Mouse (Mus musculus) spleen, postnatal 14 days (tissue): ENCODE measurements around the gene Csf2rb2.
"Not testable (repeated sequence)": the region's sequence is repeated elsewhere in the genome, so short reads cannot be mapped to it uniquely, and the experiment has no call there.

Experiments used
- DNase-seq, 2 experiments: peaks; one replicate each; pipeline ENCODE4 v3.0.0; 2021 to 2022; ENCODE audit warnings: low spot score in 2 of 2

The Csf2rb2 gene

DNA sequence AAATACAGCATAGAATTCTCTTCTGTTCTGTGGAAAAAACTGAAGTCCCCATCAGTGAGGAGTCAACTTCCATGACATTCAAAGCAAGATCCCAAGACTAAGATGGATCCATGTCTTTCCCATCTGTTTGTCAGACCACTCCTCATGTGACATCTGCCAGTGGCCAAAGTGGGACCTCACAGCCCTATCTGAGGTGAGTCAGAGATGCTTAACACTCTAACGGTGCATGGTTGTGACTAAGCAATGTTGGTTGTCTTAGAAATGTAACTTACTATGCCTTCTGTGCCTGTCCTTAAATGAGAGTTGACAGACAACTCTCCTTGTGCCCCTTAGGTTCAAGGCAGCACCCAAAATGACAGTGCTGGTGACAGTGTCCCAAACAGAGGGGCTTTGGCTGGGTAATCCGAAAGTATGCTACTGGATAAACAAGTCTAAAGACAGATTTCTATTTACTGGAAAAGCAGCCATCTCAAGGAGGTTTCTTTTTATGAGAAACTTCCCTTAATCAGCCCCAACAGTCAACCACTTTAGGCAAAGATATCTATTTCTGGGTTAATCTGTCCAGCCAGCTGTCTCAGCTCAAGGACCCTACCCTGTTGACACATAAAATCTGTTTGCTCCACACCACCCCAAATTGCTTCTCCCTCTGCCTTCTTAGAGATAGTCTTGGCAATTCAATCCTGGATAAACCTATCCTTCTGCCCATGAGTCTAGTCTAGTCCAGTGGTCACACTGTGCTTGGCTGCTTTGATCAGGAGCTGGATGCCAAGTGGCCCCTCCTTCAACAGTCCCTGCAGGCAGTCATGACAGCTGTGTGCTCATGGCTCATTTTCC, 13.0 kb upstream of the Csf2rb2 start:
- not testable (repeated sequence) for DNase-seq

DNA sequence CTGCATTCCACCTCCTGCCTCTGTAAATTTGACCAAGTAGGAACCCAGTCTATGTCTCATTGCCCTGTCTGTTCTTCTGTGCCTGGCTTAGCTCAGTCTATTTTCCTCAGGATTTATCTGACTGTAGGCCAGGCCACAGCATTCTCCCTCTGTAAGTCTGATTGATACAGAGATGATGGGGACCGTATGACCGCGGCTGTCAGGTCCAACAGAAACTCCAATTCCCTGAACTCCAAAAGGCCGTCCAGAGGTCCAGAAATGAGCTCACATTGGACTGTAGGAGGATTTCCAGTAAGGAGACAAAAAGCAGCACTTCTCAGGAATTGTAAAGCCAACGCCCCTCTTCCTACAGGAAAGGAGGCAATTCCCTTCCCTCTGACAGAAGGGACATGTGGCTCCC, 8.1 kb upstream of the Csf2rb2 start:
- DNase-seq, result not testable (repeated sequence)

DNA sequence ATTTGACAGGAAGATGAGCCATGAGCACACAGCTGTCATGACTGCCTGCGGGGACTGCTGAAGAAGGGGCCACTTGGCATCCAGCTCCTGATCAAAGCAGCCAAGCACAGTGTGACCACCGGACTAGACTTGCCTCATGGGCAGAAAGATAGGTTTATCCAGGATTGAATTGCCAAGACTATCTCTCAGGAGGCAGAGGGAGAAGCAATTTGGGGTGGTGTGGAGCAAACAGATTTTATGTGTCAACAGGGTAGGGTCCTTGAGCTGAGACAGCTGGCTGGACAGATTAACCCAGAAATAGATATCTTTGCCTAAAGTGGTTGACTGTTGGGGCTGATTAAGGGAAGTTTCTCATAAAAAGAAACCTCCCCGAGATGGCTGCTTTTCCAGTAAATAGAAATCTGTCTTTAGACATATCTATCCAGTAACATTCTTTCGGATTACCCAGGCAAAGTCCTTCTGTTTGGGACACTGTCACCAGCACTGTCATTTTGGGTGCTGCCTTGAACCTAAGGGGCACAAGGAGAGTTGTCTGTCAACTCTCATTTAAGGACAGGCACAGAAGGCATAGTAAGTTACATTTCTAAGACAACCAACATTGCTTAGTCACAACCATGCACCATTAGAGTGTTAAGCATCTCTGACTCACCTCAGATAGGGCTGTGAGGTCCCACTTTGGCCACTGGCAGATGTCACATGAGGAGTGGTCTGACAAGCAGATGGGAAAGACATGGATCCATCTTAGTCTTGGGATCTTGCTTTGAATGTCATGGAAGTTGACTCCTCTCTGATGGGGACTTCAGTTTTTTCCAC, 7.1 kb upstream of the Csf2rb2 start:
- DNase-seq, result not testable (repeated sequence)

DNA sequence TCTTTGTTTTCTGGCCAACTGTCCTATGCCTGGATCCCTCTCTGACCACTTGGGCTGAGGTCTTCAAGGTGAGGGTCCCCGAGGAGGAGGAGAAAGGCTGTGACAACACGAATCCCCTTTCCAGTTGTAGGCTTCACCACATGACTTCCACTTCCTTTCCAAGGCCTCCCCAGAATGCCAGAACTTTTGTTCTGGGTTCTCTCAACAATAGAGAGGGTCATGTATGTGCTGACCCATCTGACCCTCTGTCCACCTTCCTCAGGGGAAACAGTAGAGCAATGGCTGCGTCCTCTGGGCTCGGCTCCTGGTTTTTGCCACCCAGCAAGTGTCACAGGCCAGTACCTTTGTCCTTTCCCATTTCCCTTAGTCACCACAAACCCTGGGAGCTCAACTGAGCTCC, 5.5 kb upstream of the Csf2rb2 start:
- DNase-seq, result no peak

DNA sequence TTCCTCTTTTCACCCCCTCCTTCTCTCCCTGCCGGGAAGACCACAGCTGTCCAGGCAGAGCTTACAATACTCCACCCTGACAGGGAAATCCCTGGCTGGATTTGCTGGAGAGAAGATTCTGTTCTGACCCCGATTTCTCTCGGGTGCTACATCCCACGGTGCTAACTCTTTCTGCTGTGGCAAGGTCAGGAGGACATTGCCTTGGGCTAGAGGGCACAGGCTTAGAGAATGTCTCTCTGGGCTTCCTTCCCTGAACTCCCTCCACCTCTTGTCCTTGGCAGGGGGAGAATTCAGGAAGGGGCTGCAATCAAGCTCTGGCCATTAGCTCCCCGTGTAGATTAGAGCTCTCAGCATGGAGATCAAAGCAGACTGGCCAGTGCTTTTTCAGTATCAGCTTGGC, 4.3 kb upstream of the Csf2rb2 start:
- DNase-seq, result no peak

DNA sequence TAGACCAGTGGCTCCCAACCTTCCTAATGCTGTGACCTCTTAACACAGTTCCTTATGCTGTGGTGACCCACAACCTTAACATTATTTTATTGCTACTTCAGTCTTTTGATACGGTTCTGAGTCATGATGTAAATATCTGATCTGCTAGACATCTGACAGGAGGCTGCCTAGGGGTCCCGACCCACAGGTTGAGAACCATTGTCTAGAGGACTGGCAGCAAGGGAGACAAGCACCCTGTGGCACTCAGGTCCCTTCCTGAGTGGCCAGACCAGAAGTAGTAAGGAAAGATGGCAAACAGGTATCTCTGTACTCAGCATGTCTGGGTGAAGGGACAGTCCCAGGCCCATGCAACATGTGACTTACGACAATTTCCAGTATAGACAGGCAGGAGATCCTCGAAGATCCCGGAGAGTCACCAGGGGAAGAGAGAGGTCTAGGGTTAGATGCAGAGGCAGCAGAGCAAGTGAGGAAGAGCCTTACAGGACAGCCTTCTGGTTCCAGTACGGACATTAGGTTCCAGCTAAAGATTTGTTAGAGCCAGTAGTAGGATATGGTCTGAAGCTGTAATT, 1.8 kb downstream of the Csf2rb2 start:
- no peak for DNase-seq

DNA sequence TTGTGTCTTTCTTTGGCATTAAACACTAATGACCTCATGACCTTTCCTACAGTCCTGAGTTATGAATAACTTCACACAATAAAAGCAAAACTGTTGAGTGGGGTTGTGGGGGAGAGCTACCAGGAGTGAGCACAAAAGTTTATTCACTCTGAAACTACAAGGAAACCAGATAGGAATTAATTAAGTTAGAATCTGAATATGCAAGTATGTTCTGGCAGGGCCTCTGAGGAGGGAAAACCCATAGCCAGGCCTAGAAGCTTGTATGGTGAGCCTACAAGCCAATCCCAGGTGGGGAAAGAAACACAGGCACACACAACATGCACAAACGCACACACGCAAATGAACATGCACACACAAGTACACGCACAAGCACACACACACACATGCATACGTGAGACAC, 2.8 kb downstream of the Csf2rb2 start:
- DNase-seq, result no peak

DNA sequence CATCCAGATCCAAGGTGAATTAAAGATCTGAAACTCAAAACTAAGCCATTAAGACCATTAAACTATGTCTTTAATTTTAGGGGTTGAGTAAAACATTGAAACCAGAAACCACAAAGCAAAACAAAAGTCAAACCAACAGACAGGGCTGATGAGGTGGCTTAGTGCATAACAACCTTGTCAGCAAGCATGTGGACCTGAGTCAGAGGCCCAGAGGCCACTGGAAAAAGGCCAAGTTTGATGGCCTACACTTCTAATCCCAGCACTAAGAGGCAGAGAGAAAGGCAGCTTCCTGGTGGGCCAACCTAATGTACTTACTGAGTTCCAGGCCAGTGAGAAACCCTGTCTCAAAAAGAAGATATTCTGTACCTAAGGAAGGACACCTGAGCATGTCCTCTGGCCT, 4.7 kb downstream of the Csf2rb2 start:
- no peak for DNase-seq

DNA sequence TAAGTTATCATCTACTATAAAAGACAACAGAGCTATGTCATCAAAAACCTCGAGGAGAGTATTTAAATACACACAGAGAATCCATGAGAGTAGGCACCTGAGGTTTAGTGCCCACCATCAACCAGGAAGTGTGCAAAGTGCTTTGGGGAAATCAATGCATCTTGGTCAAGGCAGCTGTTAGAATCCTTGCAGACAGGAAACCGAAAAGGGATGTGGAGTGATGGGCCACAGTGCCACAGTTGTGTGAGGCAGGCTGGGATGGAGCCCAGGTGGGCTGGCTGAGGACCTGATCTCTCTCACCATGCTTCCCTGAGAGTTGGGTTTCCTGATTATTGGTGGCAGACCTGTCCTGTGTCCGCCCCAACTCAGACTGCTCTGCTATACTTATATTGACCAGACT, 5.9 kb downstream of the Csf2rb2 start:
- no peak for DNase-seq

DNA sequence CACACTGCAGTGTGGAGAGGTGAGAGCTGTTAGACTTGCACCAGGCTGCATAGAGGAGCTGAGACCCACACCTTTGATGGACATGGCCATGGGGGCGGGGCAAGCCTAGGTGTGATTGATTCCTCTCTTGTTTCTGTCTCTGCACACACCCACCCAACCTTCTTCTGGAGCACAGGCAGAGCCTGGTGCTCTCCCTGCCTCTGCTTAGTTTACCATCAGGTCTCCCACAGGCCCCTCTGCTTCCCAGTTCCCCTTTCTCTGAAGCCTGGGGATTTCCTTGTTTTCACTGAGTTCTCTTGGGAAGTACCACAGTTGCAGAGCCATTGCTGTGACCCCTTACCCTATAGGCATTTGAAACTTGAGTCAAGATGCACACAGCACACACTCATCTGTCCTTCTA, 7.0 kb downstream of the Csf2rb2 start:
- DNase-seq, result no peak

DNA sequence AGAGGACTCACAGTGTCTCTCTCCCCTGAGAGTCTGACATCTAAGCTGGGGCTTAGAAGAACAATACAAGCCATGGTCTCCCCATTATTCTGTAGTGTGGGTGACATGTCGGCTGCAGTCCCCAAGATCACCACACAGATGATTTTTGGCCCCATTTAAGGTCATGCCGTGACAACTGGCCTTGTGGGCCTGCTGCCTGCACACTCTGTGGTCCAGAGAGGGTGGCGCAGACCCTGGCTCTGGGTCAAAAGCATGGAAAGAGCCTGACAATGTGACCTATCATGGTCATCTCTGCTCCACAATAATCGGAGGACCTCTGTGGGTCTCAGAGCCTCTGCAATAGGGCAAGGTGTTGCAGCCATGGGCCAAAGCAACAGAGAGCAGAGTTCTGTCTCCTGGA, 11.8 kb downstream of the Csf2rb2 start:
- no peak for DNase-seq

DNA sequence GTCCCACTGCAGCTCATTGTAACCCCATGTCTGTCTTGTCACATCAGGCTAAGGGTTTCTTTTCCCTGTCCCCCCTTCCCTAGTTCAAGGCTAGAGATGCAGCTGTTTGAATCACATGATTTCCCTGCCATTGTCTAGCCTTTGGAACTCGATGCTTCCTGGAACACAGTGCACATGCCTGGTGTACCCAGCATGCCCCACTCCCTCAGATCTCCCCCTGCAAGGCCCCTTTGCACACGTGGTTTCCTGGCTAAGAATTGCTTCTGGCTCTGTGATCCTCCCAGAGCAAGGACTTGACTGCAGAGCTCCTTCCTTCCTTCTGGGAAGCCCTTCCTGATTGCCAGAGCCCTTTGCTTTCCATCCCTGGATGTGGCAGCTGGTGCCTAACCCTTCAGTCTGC, 12.3 kb downstream of the Csf2rb2 start:
- DNase-seq, result not testable (repeated sequence)

DNA sequence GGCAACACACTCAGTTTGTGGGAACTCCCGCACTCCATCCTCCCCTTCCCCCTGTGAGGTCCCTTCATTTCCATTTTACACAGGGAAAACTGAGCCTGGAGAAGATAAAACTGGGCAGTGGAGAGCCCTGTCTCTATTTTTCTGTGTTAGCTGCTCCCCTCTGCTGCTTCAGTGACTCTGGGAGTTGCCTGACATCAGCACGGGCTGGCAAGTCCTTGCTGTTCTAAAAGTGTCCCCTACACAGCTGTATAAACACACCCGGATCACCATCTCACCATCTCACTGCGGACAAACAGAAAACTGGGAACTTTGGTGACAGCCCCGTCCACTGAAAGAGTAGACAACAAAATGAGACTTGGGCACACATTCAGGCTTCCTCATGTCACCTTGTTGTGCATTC, 15.7 kb downstream of the Csf2rb2 start:
- DNase-seq, result not testable (repeated sequence)

DNA sequence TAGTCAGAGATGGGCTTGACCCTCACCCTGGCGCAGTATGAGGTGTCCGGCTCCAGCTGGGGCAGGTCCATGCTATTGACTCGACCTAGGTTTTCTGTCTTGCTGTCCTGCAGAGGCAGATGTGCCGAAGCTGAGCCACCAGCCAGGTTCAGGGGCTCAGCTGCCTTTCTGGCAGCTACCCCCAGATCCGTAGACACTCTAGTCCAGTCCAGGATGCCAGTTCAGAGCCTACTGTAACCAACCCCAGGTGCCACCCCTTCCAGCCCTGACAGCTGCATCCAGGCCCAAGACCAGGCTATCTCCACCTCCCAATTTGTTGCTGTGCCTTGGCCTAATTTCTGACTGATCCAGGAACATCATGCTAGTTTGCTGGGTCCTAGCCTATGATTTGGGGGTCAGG, 17.6 kb downstream of the Csf2rb2 start:
- DNase-seq, result no peak

DNA sequence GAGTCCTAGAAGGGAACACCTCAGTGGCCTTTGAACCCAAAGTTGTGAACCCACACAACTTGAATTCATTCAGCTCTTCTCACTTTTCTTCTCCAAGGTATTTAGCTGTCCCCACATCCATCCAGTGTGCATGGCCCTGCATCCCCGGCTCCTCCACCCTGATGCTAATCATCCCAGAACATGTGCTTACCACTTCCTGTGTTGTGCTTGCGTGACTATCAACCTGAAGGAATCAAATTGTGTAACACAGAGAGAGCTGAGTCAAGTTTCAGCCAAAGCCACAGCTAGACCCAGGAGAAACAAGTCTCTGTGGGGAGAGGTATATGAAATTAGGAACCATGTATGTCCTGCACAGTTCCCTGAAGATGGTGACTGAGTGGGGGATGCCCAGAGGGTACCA, 27.2 kb downstream of the Csf2rb2 start:
- DNase-seq, result no peak

DNA sequence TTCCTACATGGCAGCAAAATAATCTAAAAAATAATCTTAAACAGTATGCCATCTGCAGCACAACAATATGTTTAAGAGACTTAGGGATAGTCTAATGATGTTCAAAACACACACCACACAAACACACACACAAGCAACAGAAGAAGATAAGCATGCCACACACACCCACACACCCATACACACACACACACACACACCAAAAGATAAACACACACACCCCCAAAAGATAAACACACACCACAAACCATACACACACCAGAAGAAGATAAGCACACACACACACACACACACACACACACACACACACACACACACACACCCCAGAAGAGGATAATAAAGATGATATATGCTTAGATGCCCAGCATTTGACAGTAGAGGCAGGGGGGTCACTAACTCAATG, 34.3 kb downstream of the Csf2rb2 start:
- no peak for DNase-seq

DNA sequence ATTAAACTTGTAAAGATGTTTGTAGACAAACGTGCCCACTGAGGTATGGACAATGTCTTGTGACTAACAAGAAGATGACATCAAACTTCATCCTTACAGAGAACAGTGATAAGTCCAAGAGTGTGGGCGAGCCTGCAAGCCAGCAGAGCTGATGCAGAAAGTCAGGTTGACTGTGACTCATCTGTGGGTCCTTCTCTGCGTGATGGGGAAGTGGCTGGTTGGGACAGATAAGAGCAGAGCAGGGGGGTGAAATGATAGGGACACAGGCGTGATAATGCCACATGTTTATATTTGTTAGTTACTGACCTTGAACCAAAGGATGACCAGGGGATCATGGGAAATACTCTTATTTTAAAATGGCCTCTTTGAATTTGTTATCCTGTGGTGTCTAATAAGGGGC, 37.7 kb downstream of the Csf2rb2 start:
- no peak for DNase-seq

DNA sequence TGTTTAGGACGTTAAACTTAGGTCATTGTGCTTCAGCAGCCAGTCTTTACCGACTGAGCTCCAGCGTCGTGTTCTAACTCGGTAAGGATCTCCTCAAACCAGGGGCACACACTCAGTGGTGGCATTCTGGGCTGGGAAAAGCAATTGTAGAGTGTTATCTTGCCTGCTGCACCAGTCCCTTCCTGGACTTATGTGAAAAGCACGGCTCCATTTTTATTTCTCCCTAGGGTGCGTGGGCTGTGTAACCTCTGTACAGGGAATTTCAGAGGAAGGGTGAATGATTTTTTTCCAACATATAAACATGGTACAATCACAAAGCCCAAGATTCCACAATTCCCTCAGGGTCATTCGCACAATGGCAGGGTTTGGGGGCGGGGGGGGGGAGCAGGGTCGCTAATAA, 38.1 kb downstream of the Csf2rb2 start:
- no peak for DNase-seq

DNA sequence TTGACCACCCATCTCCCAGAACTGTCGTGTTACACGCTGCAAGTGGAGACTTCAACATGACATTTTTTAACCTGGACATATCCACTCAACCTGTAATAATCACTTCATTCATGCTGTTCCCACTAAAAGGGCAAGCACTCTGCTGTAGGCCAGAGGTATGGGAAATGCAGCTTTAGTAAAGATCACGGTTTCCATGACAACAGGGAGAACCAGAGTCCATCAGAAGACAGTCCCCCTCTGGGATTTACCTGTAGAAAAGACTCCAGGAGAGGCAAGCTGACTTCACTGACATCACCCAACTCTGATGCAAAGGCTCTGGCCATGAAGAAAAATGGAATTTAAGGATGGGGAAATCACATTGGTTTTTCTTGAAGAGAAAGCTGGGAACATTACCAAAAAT, 42.2 kb downstream of the Csf2rb2 start:
- no peak for DNase-seq

DNA sequence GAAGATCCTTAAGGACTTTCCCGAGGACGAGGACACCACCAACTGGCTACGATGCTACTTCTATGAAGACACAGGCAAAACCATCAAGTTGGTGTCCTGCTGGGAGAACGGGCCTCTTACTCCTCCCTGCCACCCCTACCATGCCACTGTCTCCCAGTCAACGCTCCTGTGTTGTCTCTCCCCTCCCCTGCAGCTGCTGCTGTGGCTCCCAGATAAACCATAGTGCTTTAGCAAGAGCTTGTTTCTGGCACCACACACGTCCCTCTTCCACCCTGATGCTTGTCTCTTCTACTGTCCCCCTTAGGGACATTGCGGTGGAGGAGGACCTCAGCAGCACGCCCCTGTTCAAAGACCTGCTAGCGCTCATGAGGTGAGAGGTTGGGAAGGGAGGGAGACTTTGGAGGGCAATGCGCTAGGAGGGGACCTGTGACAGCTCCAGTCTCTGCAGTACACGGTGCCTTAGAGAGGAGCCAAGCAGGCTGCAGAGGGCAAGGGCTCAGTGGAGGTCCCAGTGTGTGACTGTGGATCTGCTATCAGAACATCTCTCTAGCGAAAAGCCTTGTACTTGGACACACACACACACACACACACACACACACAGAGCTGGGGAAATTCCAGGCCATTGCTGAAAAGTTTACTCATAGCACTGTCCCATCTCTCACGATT, 44.7 kb downstream of the Csf2rb2 start:
- DNase-seq, result no peak

DNA sequence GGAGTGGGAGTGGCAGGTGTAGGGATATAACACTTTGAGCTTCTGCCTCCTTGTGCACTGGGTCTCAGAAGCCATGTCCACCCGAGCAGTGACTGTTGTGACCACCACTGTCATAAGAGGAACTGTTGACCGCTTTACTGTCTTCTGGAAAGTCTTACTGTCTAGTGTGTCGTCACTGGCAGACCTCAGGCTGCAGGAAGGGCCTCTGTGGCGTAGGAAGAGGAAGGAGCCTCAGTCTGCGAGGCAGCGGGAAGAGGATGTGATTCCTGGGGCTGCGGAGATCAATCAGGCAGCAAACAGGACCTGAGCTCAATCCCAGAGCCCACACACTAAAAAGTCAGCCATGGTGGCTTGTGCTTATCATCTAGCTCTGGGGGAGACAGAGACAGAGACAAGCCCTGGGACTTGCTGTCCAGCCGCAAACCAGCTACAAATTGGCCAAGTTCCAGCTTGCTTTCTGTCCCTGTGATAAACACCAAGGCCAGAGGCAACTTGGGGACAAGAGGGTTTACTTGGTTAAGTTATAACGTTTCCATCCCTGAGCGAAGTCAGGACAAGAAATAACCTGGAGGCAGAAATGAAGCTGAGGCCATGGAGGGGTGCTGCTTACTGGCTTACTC, 47.2 kb downstream of the Csf2rb2 start:
- DNase-seq, result no peak
